Mouse (Mus musculus) heart, embryonic 10.5 days (tissue): Measurements from ENCODE around the gene Ptk7. TPM values are rescaled to one million over a fixed set of nuclear protein-coding genes. Genes with fewer than 3 reads are reported as not detected.

Experiments
- DNase-seq: peaks from one replicate; pipeline ENCODE4 v3.0.0-alpha.2; 2017; ENCODE audit warnings: low spot score
- H3K27ac ChIP-seq: fragments of 300-500 bp; sonication (generic); 2 replicates; pipeline ENCODE4 v1.5.1; 2016; ENCODE audit warnings: mild to moderate bottlenecking
- H3K27me3 ChIP-seq: fragments of 300-500 bp; sonication (generic); 2 replicates; pipeline ENCODE4 v1.6.1; 2016; ENCODE audit warnings: mild to moderate bottlenecking; ENCODE audit not compliant: poor library complexity, insufficient read depth, severe bottlenecking
- H3K36me3 ChIP-seq: fragments of 300-500 bp; sonication (generic); 2 replicates; pipeline ENCODE4 v1.6.1; 2016; ENCODE audit warnings: mild to moderate bottlenecking, moderate library complexity
- H3K4me1 ChIP-seq: fragments of 300-500 bp; sonication (generic); 2 replicates; pipeline ENCODE4 v1.6.1; 2016; ENCODE audit warnings: mild to moderate bottlenecking
- H3K4me3 ChIP-seq: fragments of 300-500 bp; sonication (generic); 2 replicates; pipeline ENCODE4 v1.5.1; 2016; ENCODE audit warnings: mild to moderate bottlenecking, moderate library complexity
- H3K9me3 ChIP-seq: fragments of 300-500 bp; sonication (generic); 2 replicates; pipeline ENCODE4 v1.6.1; 2016; ENCODE audit warnings: mild to moderate bottlenecking, moderate library complexity
- WGBS: fragments of 180-500 bp; shearing (Covaris S2); methylation state at CpG from one replicate; pipeline ENCODE4 v1.1.7; 2016; 5-methylcytosine and 5-hydroxymethylcytosine counted together
- polyA plus RNA-seq: library from polyadenylated mRNA; unstranded; fragments of >200 nt; fragmentation: Nextera tagmentation; extraction: Ambion mirVana; gene quantifications from 2 replicates; pipeline ENCODE4 v1.2.1, GENCODE M21; 2016

The Ptk7 gene
- polyA plus RNA-seq, 1 experiment from 2014 or later = 67.7 TPM

GRCm38 (mm10) chr17:46612820-46613219 lies 16.5 kb downstream of the Ptk7 start:
- Histone ChIP-seq H3K27me3 (no peaks in the 10 kb centered on the region), H3K4me1 (peaks cover 77% of the 10 kb centered on the region), H3K27ac (peak overlapping the region; percentile 75), H3K9me3 (no peaks in the 10 kb centered on the region), H3K4me3 (no peak overlapping the region), H3K36me3 (peaks cover 13% of the 10 kb centered on the region)
- 43% methylated on average over 4 of the region's 4 CpGs for WGBS
- DNase-seq = no peak

- Histone ChIP-seq H3K27ac (peak overlapping the region; percentile 75), H3K27me3 (no peaks in the 10 kb centered on the region), H3K4me1 (peaks cover 71% of the 10 kb centered on the region), H3K36me3 (peaks cover 13% of the 10 kb centered on the region), H3K9me3 (no peaks in the 10 kb centered on the region), H3K4me3 (no peak overlapping the region)
- WGBS = 67% methylated on average over 2 of the region's 2 CpGs
- no peak for DNase-seq
Measured at GRCm38 (mm10) chr17:46612189-46612588, 17.1 kb downstream of the Ptk7 start.

- no peak overlapping the region for H3K4me3 ChIP-seq
- no peaks in the 10 kb centered on the region for H3K9me3 ChIP-seq
- H3K27me3 ChIP-seq = no peaks in the 10 kb centered on the region
- 93% methylated on average over 6 of the region's 6 CpGs for WGBS
- H3K36me3 ChIP-seq = peaks cover 13% of the 10 kb centered on the region
- H3K27ac ChIP-seq = no peak overlapping the region
- peaks cover 62% of the 10 kb centered on the region for H3K4me1 ChIP-seq
- no peak for DNase-seq
Measured at GRCm38 (mm10) chr17:46611316-46611715, 18.0 kb downstream of the Ptk7 start.

GRCm38 (mm10) chr17:46609721-46610514 lies 19.4 kb downstream of the Ptk7 start:
- Histone ChIP-seq H3K27me3 (no peaks in the 10 kb centered on the region), H3K36me3 (peaks cover 13% of the 10 kb centered on the region), H3K4me3 (no peak overlapping the region), H3K9me3 (no peaks in the 10 kb centered on the region), H3K4me1 (peaks cover 64% of the 10 kb centered on the region), H3K27ac (peak overlapping the region; percentile 57; the same call in 1 of the 2 replicates)
- no peak for DNase-seq
- 53% methylated on average over 15 of the region's 15 CpGs for WGBS

- Histone ChIP-seq H3K36me3 (peaks cover 18% of the 10 kb centered on the region), H3K4me1 (peaks cover 48% of the 10 kb centered on the region), H3K27me3 (no peaks in the 10 kb centered on the region), H3K4me3 (no peak overlapping the region), H3K9me3 (no peaks in the 10 kb centered on the region), H3K27ac (no peak overlapping the region)
- DNase-seq = no peak
- WGBS = 83% methylated on average over 12 of the region's 12 CpGs
Measured at GRCm38 (mm10) chr17:46605987-46606386, 23.3 kb downstream of the Ptk7 start.

GRCm38 (mm10) chr17:46605126-46605525 lies 24.2 kb downstream of the Ptk7 start:
- no peak overlapping the region for H3K4me3 ChIP-seq
- no peaks in the 10 kb centered on the region for H3K27me3 ChIP-seq
- no peak overlapping the region for H3K27ac ChIP-seq
- H3K9me3 ChIP-seq = no peaks in the 10 kb centered on the region
- DNase-seq = no peak
- H3K4me1 ChIP-seq = peaks cover 40% of the 10 kb centered on the region
- WGBS = 75% methylated on average over 5 of the region's 5 CpGs
- peaks cover 15% of the 10 kb centered on the region for H3K36me3 ChIP-seq

GRCm38 (mm10) chr17:46603229-46603628 lies 26.1 kb downstream of the Ptk7 start:
- no peaks in the 10 kb centered on the region for H3K27me3 ChIP-seq
- 91% methylated on average over 4 of the region's 4 CpGs for WGBS
- no peaks in the 10 kb centered on the region for H3K9me3 ChIP-seq
- no peak overlapping the region for H3K27ac ChIP-seq
- no peak for DNase-seq
- peaks cover 34% of the 10 kb centered on the region for H3K4me1 ChIP-seq
- no peak overlapping the region for H3K4me3 ChIP-seq
- H3K36me3 ChIP-seq = peaks cover 17% of the 10 kb centered on the region

GRCm38 (mm10) chr17:46602212-46602611 lies 27.1 kb downstream of the Ptk7 start:
- peaks cover 41% of the 10 kb centered on the region for H3K4me1 ChIP-seq
- H3K27ac ChIP-seq = no peak overlapping the region
- H3K4me3 ChIP-seq = no peak overlapping the region
- no peaks in the 10 kb centered on the region for H3K27me3 ChIP-seq
- DNase-seq = no peak
- no peaks in the 10 kb centered on the region for H3K9me3 ChIP-seq
- 76% methylated on average over 9 of the region's 9 CpGs for WGBS
- H3K36me3 ChIP-seq = peaks cover 27% of the 10 kb centered on the region

GRCm38 (mm10) chr17:46600569-46600968 lies 28.7 kb downstream of the Ptk7 start:
- DNase-seq = no peak
- no peaks in the 10 kb centered on the region for H3K9me3 ChIP-seq
- WGBS = 91% methylated on average over 2 of the region's 2 CpGs
- H3K4me3 ChIP-seq = no peak overlapping the region
- H3K27me3 ChIP-seq = no peaks in the 10 kb centered on the region
- peaks cover 42% of the 10 kb centered on the region for H3K4me1 ChIP-seq
- H3K27ac ChIP-seq = no peak overlapping the region
- H3K36me3 ChIP-seq = peaks cover 36% of the 10 kb centered on the region

- no peaks in the 10 kb centered on the region for H3K9me3 ChIP-seq
- H3K4me1 ChIP-seq = peaks cover 44% of the 10 kb centered on the region
- H3K27me3 ChIP-seq = no peaks in the 10 kb centered on the region
- WGBS = 81% methylated on average over 4 of the region's 4 CpGs
- H3K36me3 ChIP-seq = peaks cover 36% of the 10 kb centered on the region
- DNase-seq = no peak
- H3K27ac ChIP-seq = no peak overlapping the region
- no peak overlapping the region for H3K4me3 ChIP-seq
Measured at GRCm38 (mm10) chr17:46598963-46599362, 30.3 kb downstream of the Ptk7 start.

GRCm38 (mm10) chr17:46597956-46598355 lies 31.3 kb downstream of the Ptk7 start:
- DNase-seq = no peak
- Histone ChIP-seq H3K4me3 (no peak overlapping the region), H3K36me3 (peaks cover 36% of the 10 kb centered on the region), H3K27ac (no peak overlapping the region), H3K4me1 (peaks cover 50% of the 10 kb centered on the region), H3K27me3 (no peaks in the 10 kb centered on the region), H3K9me3 (no peaks in the 10 kb centered on the region)
- 80% methylated on average over 11 of the region's 11 CpGs for WGBS

- DNase-seq = no peak
- no peaks in the 10 kb centered on the region for H3K9me3 ChIP-seq
- H3K27ac ChIP-seq = peak overlapping the region; percentile 83; the same call in 1 of the 2 replicates
- peaks cover 47% of the 10 kb centered on the region for H3K4me1 ChIP-seq
- H3K27me3 ChIP-seq = no peaks in the 10 kb centered on the region
- H3K36me3 ChIP-seq = peaks cover 43% of the 10 kb centered on the region
- peak overlapping the region; percentile 22; the same call in 1 of the 2 replicates for H3K4me3 ChIP-seq
- whole genome bisulfite sequencing = 82% methylated on average over 6 of the region's 6 CpGs
Measured at GRCm38 (mm10) chr17:46595336-46595735, 34.0 kb downstream of the Ptk7 start.

GRCm38 (mm10) chr17:46594606-46595005 lies 34.7 kb downstream of the Ptk7 start:
- Histone ChIP-seq H3K27me3 (no peaks in the 10 kb centered on the region), H3K4me1 (peaks cover 51% of the 10 kb centered on the region), H3K27ac (peak overlapping the region; percentile 83), H3K9me3 (no peaks in the 10 kb centered on the region), H3K36me3 (peaks cover 50% of the 10 kb centered on the region), H3K4me3 (peak overlapping the region; percentile 22; the same call in 1 of the 2 replicates)
- DNase-seq = peak; percentile 83
- 18% methylated on average over 9 of the region's 9 CpGs for WGBS
